Mouse (Mus musculus) kidney, embryonic 15.5 days (tissue): ENCODE measurements around the gene Olfr805. TPM values are rescaled to one million over a fixed set of nuclear protein-coding genes. Genes with fewer than 3 reads are reported as not detected.

Experiments
- ATAC-seq: fragments of 200-750 bp; cut with Nextera tagmentation; replicated peaks from 2 replicates; pipeline ENCODE4 v1.8.0; 2017; ENCODE audit warnings: moderate TSS enrichment; ENCODE audit not compliant: low FRiP score
- H3K27ac ChIP-seq: fragments of 300-500 bp; sonication (generic); 2 replicates; pipeline ENCODE4 v1.5.1; 2015; ENCODE audit warnings: mild to moderate bottlenecking, inconsistent platforms
- H3K27me3 ChIP-seq: fragments of 300-500 bp; sonication (generic); 2 replicates; pipeline ENCODE4 v1.6.1; 2015; ENCODE audit warnings: inconsistent platforms
- H3K36me3 ChIP-seq: fragments of 300-500 bp; sonication (generic); 2 replicates; pipeline ENCODE4 v1.6.1; 2015; ENCODE audit warnings: inconsistent platforms
- H3K4me1 ChIP-seq: fragments of 300-500 bp; sonication (generic); 2 replicates; pipeline ENCODE4 v1.6.1; 2015; ENCODE audit warnings: inconsistent platforms
- H3K4me2 ChIP-seq: fragments of 300-500 bp; sonication (generic); 2 replicates; pipeline ENCODE4 v1.6.1; 2015; ENCODE audit warnings: moderate library complexity, mild to moderate bottlenecking, inconsistent platforms
- H3K4me3 ChIP-seq: fragments of 300-500 bp; sonication (generic); replicated peaks from 2 replicates; pipeline ENCODE4 v1.5.1; 2015; ENCODE audit warnings: mild to moderate bottlenecking, inconsistent platforms
- H3K9ac ChIP-seq: fragments of 300-500 bp; sonication (generic); 2 replicates; pipeline ENCODE4 v1.6.1; 2015; ENCODE audit warnings: mild to moderate bottlenecking, inconsistent platforms
- H3K9me3 ChIP-seq: fragments of 300-500 bp; sonication (generic); replicated peaks from 2 replicates; pipeline ENCODE4 v1.6.1; 2016; ENCODE audit warnings: inconsistent platforms
- WGBS: fragments of 180-500 bp; shearing (Covaris S2); methylation state at CpG from one replicate; pipeline ENCODE4 v1.1.7; 2015; ENCODE audit warnings: mixed read lengths; 5-methylcytosine and 5-hydroxymethylcytosine counted together
- microRNA-seq: library from miRNA; unstranded; fragments of <30 nt; microRNA quantifications from one replicate; pipeline ENCODE4, GENCODE M21; 2016
- polyA plus RNA-seq: library from polyadenylated mRNA; unstranded; fragments of >200 nt; fragmentation: Nextera tagmentation; extraction: Ambion mirVana; gene quantifications from 2 replicates; pipeline ENCODE4 v1.2.1, GENCODE M21; 2015

The Olfr805 gene
- not detected in 2 replicates for polyA plus RNA-seq

- Histone ChIP-seq H3K4me2 (no peak within 1 kb of the TSS), H3K36me3 (no peaks in the 10 kb centered on the region), H3K9ac (no peak within 1 kb of the TSS), H3K9me3 (no peaks in the 10 kb centered on the region), H3K27ac (no peak within 1 kb of the TSS), H3K4me3 (no peak within 1 kb of the TSS), H3K4me1 (no peaks in the 10 kb centered on the region), H3K27me3 (no peaks in the 10 kb centered on the region)
- ATAC-seq = no peak
- WGBS = 93% methylated on average over 2 of the region's 2 CpGs
Measured at GRCm38 (mm10) chr10:129729275-129729674, at the start of gene Olfr805. TSS of gene Olfr805 (minus strand) at chr10:129729375.

- H3K27ac ChIP-seq = no peak overlapping the region
- H3K27me3 ChIP-seq = no peaks in the 10 kb centered on the region
- H3K4me3 ChIP-seq = no peak overlapping the region
- no peak for ATAC-seq
- H3K4me2 ChIP-seq = no peak overlapping the region
- no peak overlapping the region for H3K9ac ChIP-seq
- H3K9me3 ChIP-seq = no peaks in the 10 kb centered on the region
- no peaks in the 10 kb centered on the region for H3K4me1 ChIP-seq
- no peaks in the 10 kb centered on the region for H3K36me3 ChIP-seq
Measured at GRCm38 (mm10) chr10:129778123-129778522, 48.9 kb upstream of the Olfr805 start.

GRCm38 (mm10) chr10:129774338-129774737 is 45.2 kb upstream of the Olfr805 start, which contains the start of gene Olfr809:
TSS of gene Olfr809 (plus strand) at chr10:129774638.
- no peak within 1 kb of the TSS for H3K4me2 ChIP-seq
- no peaks in the 10 kb centered on the region for H3K9me3 ChIP-seq
- H3K9ac ChIP-seq = no peak within 1 kb of the TSS
- no peak within 1 kb of the TSS for H3K27ac ChIP-seq
- H3K4me1 ChIP-seq = no peaks in the 10 kb centered on the region
- H3K27me3 ChIP-seq = no peaks in the 10 kb centered on the region
- ATAC-seq = no peak
- H3K36me3 ChIP-seq = no peaks in the 10 kb centered on the region
- no peak within 1 kb of the TSS for H3K4me3 ChIP-seq

- no peaks in the 10 kb centered on the region for H3K36me3 ChIP-seq
- ATAC-seq = no peak
- H3K27me3 ChIP-seq = no peaks in the 10 kb centered on the region
- no peaks in the 10 kb centered on the region for H3K4me1 ChIP-seq
- H3K4me3 ChIP-seq = no peak within 1 kb of the TSS
- no peaks in the 10 kb centered on the region for H3K9me3 ChIP-seq
- H3K4me2 ChIP-seq = no peak within 1 kb of the TSS
- WGBS = 94% methylated on average over 1 of the region's 1 CpGs
- no peak within 1 kb of the TSS for H3K27ac ChIP-seq
- no peak within 1 kb of the TSS for H3K9ac ChIP-seq
Measured at GRCm38 (mm10) chr10:129765182-129765581, 36.0 kb upstream of the Olfr805 start, which contains the start of gene Olfr808. TSS of gene Olfr808 (plus strand) at chr10:129765482.

GRCm38 (mm10) chr10:129757693-129758092 is 28.5 kb upstream of the Olfr805 start, which contains the start of gene Olfr807:
TSS of gene Olfr807 (minus strand) at chr10:129757793.
- Histone ChIP-seq H3K27ac (no peak within 1 kb of the TSS), H3K36me3 (no peaks in the 10 kb centered on the region), H3K4me3 (no peak within 1 kb of the TSS), H3K9me3 (no peaks in the 10 kb centered on the region), H3K4me2 (no peak within 1 kb of the TSS), H3K27me3 (no peaks in the 10 kb centered on the region), H3K9ac (no peak within 1 kb of the TSS), H3K4me1 (no peaks in the 10 kb centered on the region)
- WGBS = 82% methylated on average over 1 of the region's 1 CpGs
- ATAC-seq = no peak

- Histone ChIP-seq H3K4me1 (no peaks in the 10 kb centered on the region), H3K36me3 (no peaks in the 10 kb centered on the region), H3K9ac (no peak within 1 kb of the TSS), H3K4me2 (no peak within 1 kb of the TSS), H3K27ac (no peak within 1 kb of the TSS), H3K27me3 (no peaks in the 10 kb centered on the region), H3K9me3 (no peaks in the 10 kb centered on the region), H3K4me3 (no peak within 1 kb of the TSS)
- ATAC-seq = no peak
Measured at GRCm38 (mm10) chr10:129741821-129742220, 12.6 kb upstream of the Olfr805 start, which contains the start of gene Olfr806. TSS of gene Olfr806 (minus strand) at chr10:129741921.

GRCm38 (mm10) chr10:129702910-129703309 is 26.3 kb downstream of the Olfr805 start, which contains the start of gene Olfr804:
TSS of gene Olfr804 (plus strand) at chr10:129703210.
- Histone ChIP-seq H3K9me3 (no peaks in the 10 kb centered on the region), H3K4me2 (no peak within 1 kb of the TSS), H3K4me3 (no peak within 1 kb of the TSS), H3K27me3 (no peaks in the 10 kb centered on the region), H3K4me1 (no peaks in the 10 kb centered on the region), H3K27ac (no peak within 1 kb of the TSS), H3K36me3 (no peaks in the 10 kb centered on the region), H3K9ac (no peak within 1 kb of the TSS)
- ATAC-seq = no peak

GRCm38 (mm10) chr10:129694186-129694585 is 35.0 kb downstream of the Olfr805 start, which contains the start of gene Olfr803:
TSS of gene Olfr803 (minus strand) at chr10:129694286.
- no peaks in the 10 kb centered on the region for H3K36me3 ChIP-seq
- no peak within 1 kb of the TSS for H3K27ac ChIP-seq
- no peak within 1 kb of the TSS for H3K9ac ChIP-seq
- no peaks in the 10 kb centered on the region for H3K9me3 ChIP-seq
- no peak for ATAC-seq
- H3K4me1 ChIP-seq = no peaks in the 10 kb centered on the region
- H3K4me3 ChIP-seq = no peak within 1 kb of the TSS
- H3K4me2 ChIP-seq = no peak within 1 kb of the TSS
- no peaks in the 10 kb centered on the region for H3K27me3 ChIP-seq
- 77% methylated on average over 2 of the region's 2 CpGs for WGBS

- WGBS = 56% methylated on average over 1 of the region's 1 CpGs
- H3K9me3 ChIP-seq = no peaks in the 10 kb centered on the region
- no peak within 1 kb of the TSS for H3K4me2 ChIP-seq
- no peaks in the 10 kb centered on the region for H3K4me1 ChIP-seq
- no peak for ATAC-seq
- no peaks in the 10 kb centered on the region for H3K36me3 ChIP-seq
- no peaks in the 10 kb centered on the region for H3K27me3 ChIP-seq
- no peak within 1 kb of the TSS for H3K27ac ChIP-seq
- no peak within 1 kb of the TSS for H3K9ac ChIP-seq
- no peak within 1 kb of the TSS for H3K4me3 ChIP-seq
Measured at GRCm38 (mm10) chr10:129688069-129688468, 41.1 kb downstream of the Olfr805 start, which contains the start of gene Olfr802. TSS of gene Olfr802 (minus strand) at chr10:129688169.

- no peak for ATAC-seq
- 79% methylated on average over 1 of the region's 1 CpGs for WGBS
Measured at GRCm38 (mm10) chr10:129673765-129674164, 55.4 kb downstream of the Olfr805 start, which contains the start of gene Olfr801. TSS of gene Olfr801 (minus strand) at chr10:129673865.

More at GRCm38 (mm10) chr10:129673765-129674164, 55.4 kb downstream of the Olfr805 start, which contains the start of gene Olfr801:
- H3K27ac ChIP-seq = no peak within 1 kb of the TSS
- no peaks in the 10 kb centered on the region for H3K9me3 ChIP-seq
- H3K4me2 ChIP-seq = no peak within 1 kb of the TSS
- no peaks in the 10 kb centered on the region for H3K27me3 ChIP-seq
- no peaks in the 10 kb centered on the region for H3K36me3 ChIP-seq
- H3K4me1 ChIP-seq = no peaks in the 10 kb centered on the region
- H3K9ac ChIP-seq = no peak within 1 kb of the TSS
- no peak within 1 kb of the TSS for H3K4me3 ChIP-seq

Small RNA genes within 50 kb of the gene (microRNA-seq; reads per million reads assigned to microRNA genes)
- gene Gm24485 = not detected

Other genes with a start within 250 kb of the Olfr805 start
- gene Olfr789, start 244.6 kb downstream of the Olfr805 start, polyA plus RNA-seq = not detected in 2 replicates
- gene Olfr790, start 230.9 kb downstream of the Olfr805 start, polyA plus RNA-seq = not detected in 2 replicates
- gene Olfr791, start 207.6 kb downstream of the Olfr805 start, polyA plus RNA-seq = not detected in 2 replicates
- not detected in 2 replicates for gene Olfr792, start 190.2 kb downstream of the Olfr805 start, polyA plus RNA-seq
- not detected in 2 replicates for gene Olfr794, start 161.7 kb downstream of the Olfr805 start, polyA plus RNA-seq
- not detected in 2 replicates for gene Olfr796, start 116.8 kb downstream of the Olfr805 start, polyA plus RNA-seq
- gene Olfr798, start 101.4 kb downstream of the Olfr805 start, polyA plus RNA-seq = not detected in 2 replicates
- not detected in 2 replicates for gene Olfr799, start 91.9 kb downstream of the Olfr805 start, polyA plus RNA-seq
- gene Olfr800, start 71.7 kb downstream of the Olfr805 start, polyA plus RNA-seq = not detected in 2 replicates
- not detected in 2 replicates for gene Olfr801, start 55.5 kb downstream of the Olfr805 start, polyA plus RNA-seq
- not detected in 2 replicates for gene Olfr802, start 41.2 kb downstream of the Olfr805 start, polyA plus RNA-seq
- not detected in 2 replicates for gene Olfr803, start 35.1 kb downstream of the Olfr805 start, polyA plus RNA-seq
- gene Olfr804, start 26.2 kb downstream of the Olfr805 start, polyA plus RNA-seq = not detected in 2 replicates
- not detected in 2 replicates for gene Olfr806, start 12.5 kb upstream of the Olfr805 start, polyA plus RNA-seq
- not detected in 2 replicates for gene Olfr807, start 28.4 kb upstream of the Olfr805 start, polyA plus RNA-seq
- not detected in 2 replicates for gene Olfr808, start 36.1 kb upstream of the Olfr805 start, polyA plus RNA-seq
- not detected in 2 replicates for gene Olfr809, start 45.3 kb upstream of the Olfr805 start, polyA plus RNA-seq
- gene Olfr810, start 65.5 kb upstream of the Olfr805 start, polyA plus RNA-seq = not detected in 2 replicates
- gene Olfr811, start 75.0 kb upstream of the Olfr805 start, polyA plus RNA-seq = not detected in 2 replicates
- not detected in 2 replicates for gene Olfr812, start 116.7 kb upstream of the Olfr805 start, polyA plus RNA-seq
- gene Olfr813, start 126.0 kb upstream of the Olfr805 start, polyA plus RNA-seq = not detected in 2 replicates
- not detected in 2 replicates for gene Olfr814, start 150.5 kb upstream of the Olfr805 start, polyA plus RNA-seq
- gene Olfr815, start 176.5 kb upstream of the Olfr805 start, polyA plus RNA-seq = not detected in 2 replicates
- gene Olfr816, start 186.2 kb upstream of the Olfr805 start, polyA plus RNA-seq = not detected in 2 replicates
- gene Olfr818, start 219.7 kb upstream of the Olfr805 start, polyA plus RNA-seq = not detected in 2 replicates
- gene Olfr819, start 237.9 kb upstream of the Olfr805 start, polyA plus RNA-seq = not detected in 2 replicates
- gene Olfr247, start 246.8 kb upstream of the Olfr805 start, polyA plus RNA-seq = not detected in 2 replicates